Mouse (Mus musculus): Measurements from ENCODE around the gene Kcnj6. TPM values are rescaled to one million over a fixed set of nuclear protein-coding genes. Genes with fewer than 3 reads are reported as not detected.

Kcnj6 gene
- polyA plus RNA-seq, 1 experiment: not detected

- Histone ChIP-seq H3K36me3 (ENCODE audit: control insufficient read depth, insufficient read depth) (no peaks in the 10 kb centered on the region), H3K4me2 (ENCODE audit: low read depth) (peak overlapping the region; percentile 67), H3ac (ENCODE audit: control insufficient read depth, insufficient read length) (no peak overlapping the region), H3K79me2 (ENCODE audit: control insufficient read depth, insufficient read depth) (no peaks in the 10 kb centered on the region), H3K4me3 (no peak overlapping the region), H3K27me3 (ENCODE audit: control insufficient read depth, insufficient read depth, insufficient read length) (no peaks in the 10 kb centered on the region)
- TF ChIP-seq TCF3 (IDR thresholded peaks at IDR 0.05; ENCODE audit: insufficient read length, low read depth) (peak; percentile 17), POLR2A (IDR thresholded peaks at IDR 0.05; ENCODE audit: insufficient read length, low read depth) (no peak), CEBPB (IDR thresholded peaks at IDR 0.05; ENCODE audit: insufficient read depth, poor library complexity, severe bottlenecking) (no peak), MYOD1 (IDR thresholded peaks at IDR 0.05; ENCODE audit: control insufficient read depth in 1 of 3, insufficient read length in 2 of 3, low read depth in 2 of 3) (peak in 2 of 3 experiments; percentile 55 to 65), REST (IDR thresholded peaks at IDR 0.05; ENCODE audit: insufficient read depth, insufficient read length) (no peak), MYOG (IDR thresholded peaks at IDR 0.05; ENCODE audit: control insufficient read depth in 1 of 3, insufficient read depth in 1 of 3, insufficient read length in 2 of 3, low read depth in 2 of 3) (peak in 2 of 3 experiments; percentile 42 to 59), E2F4 (IDR thresholded peaks at IDR 0.05; ENCODE audit: insufficient read depth) (no peak), TCF12 (IDR thresholded peaks at IDR 0.05; ENCODE audit: insufficient read depth, poor library complexity, severe bottlenecking) (peak; percentile 47), SRF (IDR thresholded peaks at IDR 0.05; ENCODE audit: control insufficient read depth, insufficient read length, low read depth) (no peak)
These were observed 276.9 kb downstream of the Kcnj6 start for GRCm38 (mm10) chr16:94720476-94721153.

- TF ChIP-seq MAX (IDR thresholded peaks at IDR 0.05; ENCODE audit: low read depth) (no peak), USF1 (IDR thresholded peaks at IDR 0.05; ENCODE audit: low read depth) (no peak), POLR2A (IDR thresholded peaks at IDR 0.05; ENCODE audit: insufficient read length, low read depth) (no peak), E2F4 (IDR thresholded peaks at IDR 0.05; ENCODE audit: insufficient read depth) (no peak), TCF3 (IDR thresholded peaks at IDR 0.05; ENCODE audit: insufficient read length, low read depth) (no peak), MYOD1 (IDR thresholded peaks at IDR 0.05; ENCODE audit: control insufficient read depth in 1 of 3, insufficient read length in 2 of 3, low read depth in 2 of 3) (no peak), POLR2AphosphoS2 (IDR thresholded peaks at IDR 0.05; ENCODE audit: insufficient read length, low read depth) (no peak), SRF (IDR thresholded peaks at IDR 0.05; ENCODE audit: control insufficient read depth, insufficient read length, low read depth) (no peak), REST (IDR thresholded peaks at IDR 0.05; ENCODE audit: insufficient read depth, insufficient read length) (no peak), CEBPB (IDR thresholded peaks at IDR 0.05; ENCODE audit: insufficient read depth, poor library complexity, severe bottlenecking) (no peak), TCF12 (IDR thresholded peaks at IDR 0.05; ENCODE audit: insufficient read depth, poor library complexity, severe bottlenecking) (no peak), MYOG (IDR thresholded peaks at IDR 0.05; ENCODE audit: control insufficient read depth in 1 of 3, insufficient read depth in 1 of 3, insufficient read length in 2 of 3, low read depth in 2 of 3) (no peak)
- Histone ChIP-seq H3K4me3 (no peak overlapping the region), H3K36me3 (ENCODE audit: control insufficient read depth, insufficient read depth) (no peaks in the 10 kb centered on the region), H3K27me3 (ENCODE audit: control insufficient read depth, insufficient read depth, insufficient read length) (no peaks in the 10 kb centered on the region), H3K4me2 (ENCODE audit: low read depth) (no peak overlapping the region), H3ac (ENCODE audit: control insufficient read depth, insufficient read length) (no peak overlapping the region), H3K79me2 (ENCODE audit: control insufficient read depth, insufficient read depth) (no peaks in the 10 kb centered on the region)
These were observed 278.0 kb downstream of the Kcnj6 start for GRCm38 (mm10) chr16:94719488-94719887.

- H3ac ChIP-seq (ENCODE audit: control insufficient read depth, insufficient read length): no peak overlapping the region
- peak overlapping the region; percentile 2 for H3K4me2 ChIP-seq (ENCODE audit: low read depth)
- no peak for TF ChIP-seq MYOD1 (IDR thresholded peaks at IDR 0.05; ENCODE audit: control insufficient read depth in 1 of 3, insufficient read length in 2 of 3, low read depth in 2 of 3)
- TF ChIP-seq REST (IDR thresholded peaks at IDR 0.05; ENCODE audit: insufficient read depth, insufficient read length): no peak
- TF ChIP-seq POLR2A (IDR thresholded peaks at IDR 0.05; ENCODE audit: insufficient read length, low read depth): no peak
- TF ChIP-seq POLR2AphosphoS2 (IDR thresholded peaks at IDR 0.05; ENCODE audit: insufficient read length, low read depth): no peak
- TF ChIP-seq TCF12 (IDR thresholded peaks at IDR 0.05; ENCODE audit: insufficient read depth, poor library complexity, severe bottlenecking): no peak
- TF ChIP-seq TCF3 (IDR thresholded peaks at IDR 0.05; ENCODE audit: insufficient read length, low read depth): no peak
- no peak for TF ChIP-seq CEBPB (IDR thresholded peaks at IDR 0.05; ENCODE audit: insufficient read depth, poor library complexity, severe bottlenecking)
- TF ChIP-seq MYOG (IDR thresholded peaks at IDR 0.05; ENCODE audit: control insufficient read depth in 1 of 3, insufficient read depth in 1 of 3, insufficient read length in 2 of 3, low read depth in 2 of 3): no peak
- H3K27me3 ChIP-seq (ENCODE audit: control insufficient read depth, insufficient read depth, insufficient read length): no peaks in the 10 kb centered on the region
- H3K79me2 ChIP-seq (ENCODE audit: control insufficient read depth, insufficient read depth): no peaks in the 10 kb centered on the region
- H3K36me3 ChIP-seq (ENCODE audit: control insufficient read depth, insufficient read depth): no peaks in the 10 kb centered on the region
- H3K4me3 ChIP-seq: no peak overlapping the region
These were observed 278.6 kb downstream of the Kcnj6 start for GRCm38 (mm10) chr16:94718919-94719318.

GRCm38 (mm10) chr16:94717051-94717450 is 280.4 kb downstream of the Kcnj6 start:
- no peak for TF ChIP-seq SRF (IDR thresholded peaks at IDR 0.05; ENCODE audit: control insufficient read depth, insufficient read length, low read depth)
- TF ChIP-seq USF1 (IDR thresholded peaks at IDR 0.05; ENCODE audit: low read depth): no peak
- H3K79me2 ChIP-seq (ENCODE audit: control insufficient read depth, insufficient read depth): no peaks in the 10 kb centered on the region
- H3K36me3 ChIP-seq (ENCODE audit: control insufficient read depth, insufficient read depth): no peaks in the 10 kb centered on the region
- H3K4me2 ChIP-seq (ENCODE audit: low read depth): no peak overlapping the region
- no peak overlapping the region for H3ac ChIP-seq (ENCODE audit: control insufficient read depth, insufficient read length)
- H3K27me3 ChIP-seq (ENCODE audit: control insufficient read depth, insufficient read depth, insufficient read length): no peaks in the 10 kb centered on the region
- H3K4me3 ChIP-seq: no peak overlapping the region

GRCm38 (mm10) chr16:94714483-94714882 is 283.0 kb downstream of the Kcnj6 start:
- TF ChIP-seq REST (IDR thresholded peaks at IDR 0.05; ENCODE audit: insufficient read depth, insufficient read length): no peak
- no peak for TF ChIP-seq POLR2AphosphoS2 (IDR thresholded peaks at IDR 0.05; ENCODE audit: insufficient read length, low read depth)
- TF ChIP-seq CEBPB (IDR thresholded peaks at IDR 0.05; ENCODE audit: insufficient read depth, poor library complexity, severe bottlenecking): no peak
- no peak for TF ChIP-seq MYOD1 (IDR thresholded peaks at IDR 0.05; ENCODE audit: control insufficient read depth in 1 of 3, insufficient read length in 2 of 3, low read depth in 2 of 3)
- no peak for TF ChIP-seq MAX (IDR thresholded peaks at IDR 0.05; ENCODE audit: low read depth)
- no peak for TF ChIP-seq MYOG (IDR thresholded peaks at IDR 0.05; ENCODE audit: control insufficient read depth in 1 of 3, insufficient read depth in 1 of 3, insufficient read length in 2 of 3, low read depth in 2 of 3)
- no peak for TF ChIP-seq TCF3 (IDR thresholded peaks at IDR 0.05; ENCODE audit: insufficient read length, low read depth)
- no peak for TF ChIP-seq SRF (IDR thresholded peaks at IDR 0.05; ENCODE audit: control insufficient read depth, insufficient read length, low read depth)
- no peak for TF ChIP-seq POLR2A (IDR thresholded peaks at IDR 0.05; ENCODE audit: insufficient read length, low read depth)
- no peak for TF ChIP-seq TCF12 (IDR thresholded peaks at IDR 0.05; ENCODE audit: insufficient read depth, poor library complexity, severe bottlenecking)
- no peak for TF ChIP-seq E2F4 (IDR thresholded peaks at IDR 0.05; ENCODE audit: insufficient read depth)
- TF ChIP-seq USF1 (IDR thresholded peaks at IDR 0.05; ENCODE audit: low read depth): no peak

More at GRCm38 (mm10) chr16:94714483-94714882, 283.0 kb downstream of the Kcnj6 start:
- H3K36me3 ChIP-seq (ENCODE audit: control insufficient read depth, insufficient read depth): no peaks in the 10 kb centered on the region
- no peaks in the 10 kb centered on the region for H3K79me2 ChIP-seq (ENCODE audit: control insufficient read depth, insufficient read depth)
- H3K4me2 ChIP-seq (ENCODE audit: low read depth): no peak overlapping the region
- H3K4me3 ChIP-seq: no peak overlapping the region
- no peaks in the 10 kb centered on the region for H3K27me3 ChIP-seq (ENCODE audit: control insufficient read depth, insufficient read depth, insufficient read length)
- H3ac ChIP-seq (ENCODE audit: control insufficient read depth, insufficient read length): no peak overlapping the region

Data from myocyte (in vitro differentiated cells).